Mouse (Mus musculus) MEL (cell line): ENCODE measurements at regions not wholly inside any gene's neighbourhood (a gene's known extent, or its start where the extent isn't known, plus 50 kb on each side); places are given as distances from the start of the nearest gene placed in this dataset.

Experiments used
- DNase-seq: peaks from one replicate; pipeline ENCODE4 v3.0.0; 2011; ENCODE audit warnings: low read depth, low spot score
- H3K27ac ChIP-seq: 2 replicates; pipeline ENCODE4 v1.5.1; 2012; ENCODE audit warnings: low read depth, mild to moderate bottlenecking, control low read depth, low read length, moderate library complexity; ENCODE audit not compliant: control insufficient read depth
- H3K27me3 ChIP-seq, 2 experiments: fragments of 150-350 bp in 1 of 2; sonication (generic) in 1 of 2; 2 replicates each; pipeline ENCODE4 v1.6.1; 2012; ENCODE audit warnings: low read length in 2 of 2, mild to moderate bottlenecking in 2 of 2, improper control_type of control experiment in 1 of 2, moderate library complexity in 1 of 2; ENCODE audit not compliant: insufficient read depth in 2 of 2, control insufficient read depth in 1 of 2
- H3K36me3 ChIP-seq, 2 experiments: 2 replicates each; pipeline ENCODE4 v1.6.1; 2012 to 2014; ENCODE audit warnings: low read length in 2 of 2, improper control_type of control experiment in 1 of 2, inconsistent platforms in 1 of 2, mild to moderate bottlenecking in 1 of 2; ENCODE audit not compliant: insufficient read depth in 2 of 2, control insufficient read depth in 1 of 2
- H3K4me1 ChIP-seq, 2 experiments: fragments of 150-350 bp in 1 of 2; sonication (generic) in 1 of 2; 2 replicates each; pipeline ENCODE4 v1.6.1; 2012; ENCODE audit warnings: low read length in 2 of 2, improper control_type of control experiment in 1 of 2, mild to moderate bottlenecking in 1 of 2; ENCODE audit not compliant: insufficient read depth in 2 of 2, control insufficient read depth in 1 of 2
- H3K4me3 ChIP-seq, 2 experiments: fragments of 150-350 bp in 1 of 2; sonication (generic) in 1 of 2; 2 replicates each; pipeline ENCODE4 v1.5.1; 2012; ENCODE audit warnings: low read depth in 2 of 2, low read length in 2 of 2, mild to moderate bottlenecking in 2 of 2, moderate library complexity in 2 of 2, control low read depth in 1 of 2, improper control_type of control experiment in 1 of 2; ENCODE audit not compliant: control insufficient read depth in 1 of 2, insufficient read depth in 1 of 2
- H3K79me2 ChIP-seq: 2 replicates; pipeline ENCODE4 v1.6.1; 2012; ENCODE audit warnings: mild to moderate bottlenecking, low read length, moderate library complexity; ENCODE audit not compliant: control insufficient read depth, poor library complexity, insufficient read depth
- H3K9ac ChIP-seq: 2 replicates; pipeline ENCODE4 v1.6.1; 2012; ENCODE audit warnings: low read depth, mild to moderate bottlenecking, control low read depth, low read length, moderate library complexity; ENCODE audit not compliant: control insufficient read depth, poor library complexity, severe bottlenecking
- H3K9me3 ChIP-seq: fragments of 150-350 bp; sonication (generic); replicated peaks from 2 replicates; pipeline ENCODE4 v1.6.1; 2012; ENCODE audit warnings: mild to moderate bottlenecking, low read length, improper control_type of control experiment, moderate library complexity; ENCODE audit not compliant: insufficient read depth
- CHD1 ChIP-seq: IDR thresholded peaks from 2 replicates; pipeline ENCODE4 v1.6.1; 2012; ENCODE audit warnings: low read depth, mild to moderate bottlenecking, inconsistent platforms, low read length, improper control_type of control experiment
- CHD2 ChIP-seq: IDR thresholded peaks from 2 replicates; pipeline ENCODE4 v1.6.1; 2011; ENCODE audit warnings: low read length, improper control_type of control experiment
- CTCF ChIP-seq, 3 experiments: IDR thresholded peaks in 2 of 3; conservative IDR thresholded peaks in 1 of 3; 2 replicates each; pipeline ENCODE4 v1.5.1; 2011 to 2012; ENCODE audit warnings: low read length in 3 of 3, low read depth in 2 of 3, mild to moderate bottlenecking in 2 of 3, improper control_type of control experiment in 1 of 3, inconsistent platforms in 1 of 3, mixed read lengths in 1 of 3, moderate library complexity in 1 of 3; ENCODE audit not compliant: control insufficient read depth in 1 of 3, insufficient read depth in 1 of 3, poor library complexity in 1 of 3, severe bottlenecking in 1 of 3
- E2F4 ChIP-seq: IDR thresholded peaks from 2 replicates; pipeline ENCODE4 v1.6.1; 2011; ENCODE audit warnings: low read depth, low read length, improper control_type of control experiment, borderline replicate concordance
- ELF1 ChIP-seq: IDR thresholded peaks from 2 replicates; pipeline ENCODE4 v1.6.1; 2014; ENCODE audit warnings: low read depth, mild to moderate bottlenecking, inconsistent platforms, low read length, improper control_type of control experiment, moderate library complexity
- GATA1 ChIP-seq: IDR thresholded peaks from 2 replicates; pipeline ENCODE4 v1.6.1; 2011; ENCODE audit warnings: low read depth, low read length, improper control_type of control experiment
- HCFC1 ChIP-seq: IDR thresholded peaks from 2 replicates; pipeline ENCODE4 v1.6.1; 2012; ENCODE audit warnings: low read depth, mild to moderate bottlenecking, inconsistent platforms, low read length, improper control_type of control experiment, moderate library complexity
- MAFK ChIP-seq: IDR thresholded peaks from 2 replicates; pipeline ENCODE4 v1.6.1; 2011; ENCODE audit warnings: low read depth, mild to moderate bottlenecking, low read length, improper control_type of control experiment, borderline replicate concordance
- MAX ChIP-seq: IDR thresholded peaks from 2 replicates; pipeline ENCODE4 v1.6.1; 2011; ENCODE audit warnings: low read length, improper control_type of control experiment
- MAZ ChIP-seq: IDR thresholded peaks from 2 replicates; pipeline ENCODE4 v1.6.1; 2012; ENCODE audit warnings: low read depth, mild to moderate bottlenecking, inconsistent platforms, low read length, improper control_type of control experiment
- MYB ChIP-seq: IDR thresholded peaks from 2 replicates; pipeline ENCODE4 v1.6.1; 2011; ENCODE audit warnings: mild to moderate bottlenecking, low read depth, low read length, improper control_type of control experiment
- MYC ChIP-seq: IDR thresholded peaks from 2 replicates; pipeline ENCODE4 v1.6.1; 2011; ENCODE audit warnings: low read depth, mild to moderate bottlenecking, low read length, improper control_type of control experiment, moderate library complexity
- POLR2A ChIP-seq, 2 experiments: IDR thresholded peaks; 2 replicates each; pipeline ENCODE4 v1.6.1; 2011 to 2012; ENCODE audit warnings: low read length in 2 of 2, mild to moderate bottlenecking in 2 of 2, control low read depth in 1 of 2, improper control_type of control experiment in 1 of 2, low read depth in 1 of 2, moderate library complexity in 1 of 2; ENCODE audit not compliant: control insufficient read depth in 1 of 2, insufficient read depth in 1 of 2, poor library complexity in 1 of 2
- POLR2AphosphoS5 ChIP-seq: IDR thresholded peaks from 2 replicates; pipeline ENCODE4 v1.6.1; 2012; ENCODE audit warnings: low read depth, borderline replicate concordance, mild to moderate bottlenecking, inconsistent platforms, low read length, moderate library complexity, mixed read lengths
- SIN3A ChIP-seq: IDR thresholded peaks from 2 replicates; pipeline ENCODE4 v1.6.1; 2012; ENCODE audit warnings: low read length, improper control_type of control experiment, inconsistent platforms
- SMC3 ChIP-seq: IDR thresholded peaks from 2 replicates; pipeline ENCODE4 v1.6.1; 2011; ENCODE audit warnings: low read depth, low read length, improper control_type of control experiment
- TAL1 ChIP-seq: IDR thresholded peaks from 2 replicates; pipeline ENCODE4 v1.6.1; 2012; ENCODE audit warnings: mild to moderate bottlenecking, inconsistent platforms, low read length, moderate library complexity, mixed read lengths
- TBP ChIP-seq: IDR thresholded peaks from 2 replicates; pipeline ENCODE4 v1.8.0; 2011; ENCODE audit warnings: low read depth, low read length, improper control_type of control experiment
- ZNF384 ChIP-seq: IDR thresholded peaks from 2 replicates; pipeline ENCODE4 v1.6.1; 2012; ENCODE audit warnings: low read depth, mild to moderate bottlenecking, inconsistent platforms, low read length, improper control_type of control experiment

- Histone ChIP-seq H3K27ac (no peak overlapping the region), H3K36me3 (no peaks in the 10 kb centered on the region), H3K9me3 (no peaks in the 10 kb centered on the region), H3K27me3 (no peaks in the 10 kb centered on the region; a peak in 1 of 4 replicates), H3K4me3 (no peak overlapping the region), H3K9ac (no peak overlapping the region), H3K4me1 (no peaks in the 10 kb centered on the region), H3K79me2 (no peaks in the 10 kb centered on the region)
- TF ChIP-seq E2F4, result no peak
- no peak for TF ChIP-seq TBP
- no peak for TF ChIP-seq POLR2A (IDR thresholded peaks at IDR 0.05; ENCODE audit: control insufficient read depth in 1 of 2, insufficient read depth in 1 of 2, low read depth in 1 of 2, low read length in 2 of 2, poor library complexity in 1 of 2)
- no peak for TF ChIP-seq CHD1
- TF ChIP-seq GATA1, result no peak
- no peak for TF ChIP-seq ZNF384
- TF ChIP-seq MYC, result no peak
- no peak for TF ChIP-seq CHD2
- no peak for TF ChIP-seq SMC3
- TF ChIP-seq MAX, result no peak
- DNase-seq, result no peak
Measured at GRCm38 (mm10) chr1:120762498-120762897, 160.3 kb downstream of the En1 start.

- H3K4me3 ChIP-seq, result no peak overlapping the region
- no peaks in the 10 kb centered on the region for H3K4me1 ChIP-seq
- H3K9ac ChIP-seq, result no peak overlapping the region
- no peaks in the 10 kb centered on the region; a peak in 1 of 4 replicates for H3K27me3 ChIP-seq
- no peak overlapping the region for H3K27ac ChIP-seq
- no peaks in the 10 kb centered on the region for H3K36me3 ChIP-seq
- no peaks in the 10 kb centered on the region for H3K9me3 ChIP-seq
- TF ChIP-seq ELF1, result no peak
- TF ChIP-seq HCFC1, result no peak
- no peak for TF ChIP-seq TAL1
- TF ChIP-seq MYB, result no peak
- TF ChIP-seq MAFK, result no peak
- no peak for TF ChIP-seq TBP
- no peak for TF ChIP-seq POLR2AphosphoS5
- TF ChIP-seq ZNF384, result no peak
- TF ChIP-seq SIN3A, result no peak
- no peak for TF ChIP-seq MAZ
- no peak for TF ChIP-seq CTCF (IDR thresholded peaks at IDR 0.05 in 2 of 3, conservative IDR thresholded peaks at IDR 0.05 in 1 of 3; ENCODE audit: control insufficient read depth in 1 of 3, insufficient read depth in 1 of 3, low read depth in 2 of 3, low read length in 3 of 3, poor library complexity in 1 of 3, severe bottlenecking in 1 of 3)
- DNase-seq, result no peak
- no peaks in the 10 kb centered on the region for H3K79me2 ChIP-seq
Measured at GRCm38 (mm10) chr1:120762921-120763595, 160.8 kb downstream of the En1 start.
